Mouse (Mus musculus) thymus, adult 2 months (tissue): ENCODE measurements at regions not wholly inside any gene's neighbourhood (a gene's known extent, or its start where the extent isn't known, plus 50 kb on each side); places are given as distances from the start of the nearest gene placed in this dataset.

ENCODE experiments used
- DNase-seq: peaks from one replicate; pipeline ENCODE4 v3.0.0; 2021
- H3K27ac ChIP-seq: fragments of 200-500 bp; 2 replicates; pipeline ENCODE4 v1.5.1; 2012; ENCODE audit warnings: low read length, control low read depth; ENCODE audit not compliant: control insufficient read depth, insufficient read depth
- H3K27me3 ChIP-seq: fragments of 200-500 bp; 2 replicates; pipeline ENCODE4 v1.6.1; 2012; ENCODE audit warnings: mild to moderate bottlenecking, low read length, moderate library complexity, mixed read lengths; ENCODE audit not compliant: control insufficient read depth, insufficient read depth
- H3K36me3 ChIP-seq: fragments of 200-500 bp; 2 replicates; pipeline ENCODE4 v1.6.1; 2012; ENCODE audit warnings: mild to moderate bottlenecking, low read length, moderate library complexity; ENCODE audit not compliant: control insufficient read depth, insufficient read depth
- H3K4me1 ChIP-seq: fragments of 200-500 bp; replicated peaks from 2 replicates; pipeline ENCODE4 v1.6.1; 2012; ENCODE audit warnings: low read length; ENCODE audit not compliant: control insufficient read depth, insufficient read depth
- H3K4me3 ChIP-seq: fragments of 200-500 bp; 2 replicates; pipeline ENCODE4 v1.5.1; 2012; ENCODE audit warnings: mild to moderate bottlenecking, low read length, control low read depth, moderate library complexity; ENCODE audit not compliant: control insufficient read depth, insufficient read depth
- CTCF ChIP-seq: fragments of 200-500 bp; IDR thresholded peaks from 2 replicates; pipeline ENCODE4 v1.5.1; 2012; ENCODE audit warnings: mild to moderate bottlenecking, control low read depth, low read length, moderate library complexity, borderline replicate concordance; ENCODE audit not compliant: control insufficient read depth, poor library complexity, insufficient read depth; ENCODE audit errors: extremely low read depth
- POLR2A ChIP-seq: fragments of 200-500 bp; IDR thresholded peaks from 2 replicates; pipeline ENCODE4 v1.6.1; 2012; ENCODE audit warnings: mild to moderate bottlenecking, low read length, control low read depth, moderate library complexity; ENCODE audit not compliant: control insufficient read depth, poor library complexity, insufficient read depth; ENCODE audit errors: extremely low read depth
- WGBS: fragments of 180-500 bp; shearing (Covaris S2); methylation state at CpG from one replicate; pipeline ENCODE4 v1.1.7; 2018; 5-methylcytosine and 5-hydroxymethylcytosine counted together

- Histone ChIP-seq H3K27me3 (no peaks in the 10 kb centered on the region), H3K4me3 (no peak overlapping the region), H3K36me3 (no peaks in the 10 kb centered on the region), H3K27ac (no peak overlapping the region), H3K4me1 (no peaks in the 10 kb centered on the region)
- TF ChIP-seq POLR2A (no peak), CTCF (no peak)
- DNase-seq, result no peak
- 98% methylated on average over 4 of the region's 4 CpGs for WGBS
Observed at GRCm38 (mm10) chr1:152174464-152174863, 84.5 kb upstream of the 1700025G04Rik start.

- no peak for DNase-seq
- 85% methylated on average over 16 of the region's 16 CpGs for WGBS
- Histone ChIP-seq H3K27ac (no peak overlapping the region), H3K36me3 (no peaks in the 10 kb centered on the region), H3K4me1 (no peaks in the 10 kb centered on the region), H3K27me3 (no peaks in the 10 kb centered on the region), H3K4me3 (no peak overlapping the region)
- no peak for TF ChIP-seq CTCF
- no peak for TF ChIP-seq POLR2A
Observed at GRCm38 (mm10) chr1:152171034-152171790, 81.3 kb upstream of the 1700025G04Rik start.

DNA sequence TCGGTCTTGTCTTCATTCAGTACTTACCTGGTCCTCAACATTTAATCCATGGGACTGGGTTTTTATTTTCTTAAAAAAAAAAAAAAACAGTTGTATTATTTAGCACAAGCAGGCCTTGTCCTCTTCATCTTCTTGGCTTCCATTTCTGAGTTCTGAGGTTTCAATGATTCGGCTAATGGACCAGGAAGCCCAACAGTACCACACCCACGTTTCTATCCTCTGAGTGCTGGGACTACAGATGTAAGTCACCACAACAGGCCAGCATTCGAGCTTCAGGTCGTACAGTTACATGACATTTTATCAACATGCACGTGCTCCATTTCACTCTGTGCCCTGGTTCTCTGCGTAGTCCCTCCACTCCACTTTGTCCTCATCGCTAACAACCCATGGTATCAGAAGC lies 80.7 kb upstream of the 1700025G04Rik start:
- TF ChIP-seq CTCF (no peak), POLR2A (no peak)
- no peak overlapping the region for H3K4me3 ChIP-seq
- no peaks in the 10 kb centered on the region for H3K4me1 ChIP-seq
- 70% methylated on average over 8 of the region's 8 CpGs for WGBS
- H3K27ac ChIP-seq, result no peak overlapping the region
- H3K36me3 ChIP-seq, result no peaks in the 10 kb centered on the region
- DNase-seq, result no peak
- no peaks in the 10 kb centered on the region for H3K27me3 ChIP-seq

GRCm38 (mm10) chr1:152169508-152169907 lies 79.6 kb upstream of the 1700025G04Rik start:
- no peak for DNase-seq
- no peak for TF ChIP-seq CTCF
- TF ChIP-seq POLR2A, result no peak
- Histone ChIP-seq H3K36me3 (no peaks in the 10 kb centered on the region), H3K27me3 (no peaks in the 10 kb centered on the region), H3K27ac (no peak overlapping the region), H3K4me3 (no peak overlapping the region), H3K4me1 (no peaks in the 10 kb centered on the region)
- WGBS, result 97% methylated on average over 14 of the region's 14 CpGs

GRCm38 (mm10) chr1:152168284-152168683 lies 78.4 kb upstream of the 1700025G04Rik start:
- DNase-seq, result no peak
- H3K27ac ChIP-seq, result no peak overlapping the region
- H3K27me3 ChIP-seq, result no peaks in the 10 kb centered on the region
- no peak overlapping the region for H3K4me3 ChIP-seq
- H3K36me3 ChIP-seq, result no peaks in the 10 kb centered on the region
- no peak for TF ChIP-seq CTCF
- no peak for TF ChIP-seq POLR2A
- WGBS, result 86% methylated on average over 4 of the region's 4 CpGs
- H3K4me1 ChIP-seq, result no peaks in the 10 kb centered on the region

- H3K4me1 ChIP-seq, result no peaks in the 10 kb centered on the region
- H3K36me3 ChIP-seq, result no peaks in the 10 kb centered on the region
- DNase-seq, result no peak
- TF ChIP-seq POLR2A, result no peak
- 96% methylated on average over 5 of the region's 5 CpGs for WGBS
- no peak overlapping the region for H3K4me3 ChIP-seq
- H3K27ac ChIP-seq, result no peak overlapping the region
- H3K27me3 ChIP-seq, result no peaks in the 10 kb centered on the region
Observed at GRCm38 (mm10) chr1:152167716-152168115, 77.8 kb upstream of the 1700025G04Rik start.

GRCm38 (mm10) chr1:152165490-152165905 lies 75.6 kb upstream of the 1700025G04Rik start:
- H3K27me3 ChIP-seq, result no peaks in the 10 kb centered on the region
- H3K4me1 ChIP-seq, result no peaks in the 10 kb centered on the region
- H3K27ac ChIP-seq, result no peak overlapping the region
- H3K36me3 ChIP-seq, result no peaks in the 10 kb centered on the region
- H3K4me3 ChIP-seq, result no peak overlapping the region
- 94% methylated on average over 5 of the region's 5 CpGs for WGBS
- no peak for DNase-seq
- TF ChIP-seq POLR2A (no peak), CTCF (no peak)
